Mouse (Mus musculus) liver, postnatal 0 days (tissue): ENCODE data around the gene Lad1.

Source experiments
- CTCF ChIP-seq: sonication (generic); IDR thresholded peaks from 2 replicates; pipeline ENCODE4 v1.5.1; 2016; ENCODE audit warnings: antibody characterized with exemption, low read depth
- EP300 ChIP-seq: IDR thresholded peaks from 2 replicates; pipeline ENCODE4 v1.6.1; 2016; ENCODE audit warnings: antibody characterized with exemption, low read depth, mild to moderate bottlenecking

DNA sequence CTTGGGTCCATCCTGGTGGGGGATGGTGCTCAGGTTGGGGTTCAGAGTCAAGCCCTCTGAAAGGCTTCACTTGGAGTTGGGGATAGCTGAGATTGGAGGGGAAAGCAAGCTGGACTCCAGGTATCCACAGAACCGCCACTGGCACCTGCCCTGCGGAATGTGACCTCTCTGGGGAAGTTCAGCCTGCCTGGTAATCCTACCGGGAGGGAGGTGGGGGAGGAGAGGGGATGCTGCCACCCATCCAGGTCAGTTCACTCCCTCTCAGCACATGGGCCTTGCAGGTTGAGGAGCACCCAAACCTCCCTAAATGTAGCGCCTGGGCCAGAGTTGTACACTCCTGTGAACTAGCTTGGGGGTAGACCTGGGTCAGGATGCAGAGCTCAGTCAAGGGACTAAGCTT lies 37.7 kb downstream of the Lad1 start:
- TF ChIP-seq CTCF (no peak), EP300 (no peak)
